Mouse (Mus musculus): ENCODE measurements around the gene Necap2. TPM values are rescaled to one million over a fixed set of nuclear protein-coding genes. Genes with fewer than 3 reads are reported as not detected.

The Necap2 gene
- 10 to 100 TPM; 36.8 to 37.8 TPM for total RNA-seq (2021)
- long read RNA-seq, experiment 1, transcript Necap2-201 (8 exons, 1,906 nt) = major isoform, 67 of 77 reads
- long read RNA-seq, experiment 1, partial matches to known transcripts = 1 of 77 reads
- long read RNA-seq, experiment 1, other reads (novel, unspliced or antisense) = 9 of 77 reads
- long read RNA-seq, experiment 2, transcript Necap2-201 (8 exons, 1,906 nt) = major isoform, 84 of 104 reads
- long read RNA-seq, experiment 2, partial matches to known transcripts = 8 of 104 reads
- long read RNA-seq, experiment 2, other reads (novel, unspliced or antisense) = 12 of 104 reads

DNA sequence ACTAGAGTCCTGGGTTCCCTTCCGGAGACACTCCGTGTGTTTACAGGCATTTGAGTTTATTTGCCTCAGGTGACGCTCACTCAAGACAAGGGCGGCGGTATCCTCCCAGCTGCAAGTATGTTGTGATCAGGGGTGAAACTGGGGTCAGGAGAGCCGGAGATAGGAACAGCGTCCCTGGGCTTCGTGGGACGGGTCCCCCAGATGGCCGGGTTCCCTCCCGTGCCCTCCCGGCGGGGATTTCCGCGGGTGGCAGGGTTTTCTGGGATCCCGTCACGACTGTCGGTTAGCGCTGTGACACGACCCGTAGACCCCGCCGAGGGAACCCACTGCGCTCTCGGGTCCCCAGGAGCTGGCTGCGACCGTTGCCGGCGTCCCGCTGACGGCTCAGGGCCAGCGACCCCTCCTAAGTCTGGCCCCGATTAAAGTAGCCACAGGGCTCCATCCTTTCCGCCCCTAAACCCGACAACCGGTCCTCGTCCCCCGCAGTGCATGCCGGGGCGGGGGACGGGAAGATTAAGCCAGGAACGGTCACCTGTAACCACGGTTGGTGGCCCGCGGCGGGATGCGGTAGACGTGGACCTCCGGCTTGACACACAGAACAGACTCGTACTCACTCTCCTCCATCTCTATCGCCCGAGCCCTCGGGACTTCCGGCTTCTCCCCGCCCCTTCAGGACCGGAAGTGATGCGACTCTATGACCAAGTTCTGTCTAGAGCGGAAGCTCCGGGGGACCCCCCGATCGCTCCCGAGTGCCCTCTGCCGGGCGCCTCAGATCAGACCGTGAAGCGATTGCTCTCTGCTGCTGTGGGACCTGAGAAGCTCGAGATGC lies at the start of gene Necap2:
Necap2 (minus strand) TSS at position 677 of the 829 bp plus-strand sequence.
- peak; percentile 92 to 94 for DNase-seq (ENCODE audit: low spot score in 2 of 2)

DNA sequence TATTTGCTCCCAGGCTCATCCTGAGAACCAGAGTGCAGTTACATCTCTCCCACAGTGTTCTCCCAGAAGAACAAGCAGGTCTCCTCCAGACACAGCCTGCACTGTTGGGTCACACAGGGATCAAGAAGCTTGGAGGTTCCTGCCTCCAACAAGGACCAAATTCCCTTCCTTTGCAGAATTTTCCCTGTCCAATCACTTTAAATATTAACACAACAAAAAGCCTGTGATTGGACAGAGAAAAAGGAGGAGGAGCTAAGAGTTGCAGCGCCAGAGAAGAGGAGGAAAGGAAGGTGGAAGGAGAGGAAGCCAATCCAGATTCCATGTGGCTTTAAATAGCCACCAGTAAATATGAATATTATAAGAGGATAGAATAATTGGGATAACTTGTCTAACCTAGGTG lies 44.9 kb upstream of the Necap2 start:
- DNase-seq (ENCODE audit: low spot score in 2 of 2) = no peak

GRCm38 (mm10) chr4:141122663-141123062 lies 44.5 kb upstream of the Necap2 start:
- DNase-seq (ENCODE audit: low spot score in 2 of 2) = no peak

DNA sequence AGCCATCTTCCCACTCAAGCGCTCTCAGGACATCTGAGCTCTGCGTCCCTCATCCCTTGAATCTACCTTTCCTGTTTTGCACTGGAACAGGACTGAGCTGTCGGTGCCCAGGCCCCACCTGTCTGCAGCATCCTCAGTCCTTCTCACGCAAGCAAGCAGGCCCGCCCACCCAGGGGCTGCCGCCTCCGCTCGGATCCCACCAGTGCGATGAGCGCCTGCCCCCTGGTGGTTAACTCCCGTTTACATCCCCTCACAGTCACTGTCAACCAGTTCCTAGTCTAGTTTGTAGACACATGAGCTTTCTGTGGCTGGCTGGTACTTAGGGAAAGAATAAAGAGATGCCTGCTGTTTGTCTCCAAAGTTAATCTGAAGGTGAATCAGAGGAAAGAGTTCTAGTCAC lies 42.5 kb upstream of the Necap2 start:
- peak; percentile 46 to 60 for DNase-seq (ENCODE audit: low spot score in 2 of 2)

- DNase-seq (ENCODE audit: low spot score in 2 of 2) = no peak
Measured at GRCm38 (mm10) chr4:141118691-141119090, 40.5 kb upstream of the Necap2 start.

DNA sequence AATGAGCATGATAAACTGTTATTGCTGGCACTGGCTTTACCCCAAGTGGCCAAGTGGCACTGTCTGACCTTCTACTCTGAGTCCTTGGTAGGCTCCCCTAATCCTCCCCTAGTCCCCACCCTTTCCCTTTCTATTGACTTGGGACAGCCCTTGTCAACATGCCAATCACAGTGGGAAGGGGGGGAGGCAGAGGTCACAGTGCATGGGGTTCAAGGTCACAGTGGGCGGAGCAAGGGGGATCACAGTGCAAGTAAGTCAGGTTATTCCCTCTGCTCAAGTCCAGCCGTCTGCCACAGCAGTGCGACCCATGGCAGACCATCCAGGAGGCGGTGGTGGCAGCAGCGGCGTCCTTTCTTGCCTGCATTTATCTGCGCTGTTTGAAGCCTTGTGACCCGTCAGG lies 37.2 kb upstream of the Necap2 start:
- no peak for DNase-seq (ENCODE audit: low spot score in 2 of 2)

- DNase-seq (ENCODE audit: low spot score in 2 of 2) = peak in 1 of 2 experiments; percentile 49
Measured at GRCm38 (mm10) chr4:141114521-141114981, 36.4 kb upstream of the Necap2 start.

DNA sequence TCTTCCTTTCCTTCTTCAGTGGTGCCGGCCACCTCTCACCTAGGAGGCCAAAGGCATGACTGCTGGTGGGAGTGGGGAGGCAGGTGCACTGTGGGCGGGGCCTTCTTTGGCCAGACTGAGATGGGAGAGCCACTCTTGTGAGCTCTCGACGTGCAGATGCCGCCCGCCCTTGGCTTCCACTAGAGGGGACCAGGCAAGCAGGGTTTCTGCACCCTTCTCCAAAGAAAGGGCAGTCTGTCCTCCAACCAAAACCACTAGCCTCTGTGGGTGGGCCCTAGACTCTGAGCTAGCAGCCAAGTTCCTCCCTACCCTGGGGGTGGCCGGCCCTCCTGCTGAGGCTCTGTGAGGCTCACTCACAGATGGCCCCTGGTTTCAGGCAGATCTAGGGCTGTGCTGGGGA lies 35.7 kb upstream of the Necap2 start:
- peak in 1 of 2 experiments; percentile 37 for DNase-seq (ENCODE audit: low spot score in 2 of 2)

DNA sequence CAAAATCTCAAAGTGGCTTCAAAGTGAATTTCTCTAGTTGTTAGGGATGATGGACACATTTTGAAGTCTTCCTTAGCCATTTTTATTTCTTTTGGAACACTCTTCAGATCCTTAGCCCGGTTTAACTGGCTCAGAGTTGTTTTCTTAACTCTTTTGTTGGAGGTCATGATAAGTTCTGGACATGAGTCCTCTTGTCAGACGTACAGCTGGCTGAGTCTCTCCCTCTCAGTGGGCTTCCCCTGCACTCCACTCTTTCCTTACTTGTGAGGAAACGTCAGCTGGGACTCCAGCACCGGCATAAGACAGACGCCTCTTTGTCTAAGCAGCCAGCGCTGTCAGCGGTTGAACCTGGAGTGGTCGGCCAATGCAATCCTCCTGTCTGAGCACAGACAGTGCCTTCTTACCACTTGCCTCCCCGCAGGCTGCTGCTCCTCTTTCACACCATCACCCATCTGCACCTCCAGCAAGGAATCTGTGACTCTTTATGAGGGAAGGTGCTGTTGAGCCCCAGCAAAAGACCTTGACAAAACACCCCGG lies 30.1 kb upstream of the Necap2 start:
- no peak for DNase-seq (ENCODE audit: low spot score in 2 of 2)

DNA sequence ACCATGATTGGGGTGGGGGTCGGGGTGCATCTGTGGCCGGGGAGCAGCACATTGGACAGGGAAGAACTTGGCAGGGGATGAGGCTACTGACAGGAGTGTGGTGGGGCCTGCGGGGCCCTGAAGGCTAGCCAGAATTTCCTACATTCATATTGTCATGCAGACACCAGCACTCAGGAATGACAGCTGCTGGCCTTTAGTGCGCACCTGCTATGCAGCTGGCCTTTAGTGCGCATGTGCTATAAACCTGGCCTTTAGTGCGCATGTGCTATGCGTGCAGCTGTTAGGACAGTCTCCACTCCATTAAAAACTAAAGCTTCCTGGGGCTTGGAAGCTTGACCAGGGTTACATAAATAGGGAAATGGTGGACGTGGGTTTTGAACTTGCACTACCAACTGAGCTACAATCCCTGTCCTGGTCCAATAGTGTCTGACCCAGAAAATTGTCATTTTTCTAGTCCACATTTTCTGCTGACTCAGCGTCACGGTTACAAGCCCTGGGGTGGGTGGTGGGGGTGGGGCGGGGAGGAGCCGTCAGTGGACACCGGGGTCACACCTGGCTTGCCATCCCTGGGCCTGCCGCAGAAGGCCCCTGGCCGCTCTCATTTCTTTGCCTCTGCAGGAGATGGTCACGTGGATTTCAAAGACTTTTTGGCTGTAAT lies 28.5 kb upstream of the Necap2 start:
- peak in 1 of 2 experiments; percentile 42 for DNase-seq (ENCODE audit: low spot score in 2 of 2)

- DNase-seq (ENCODE audit: low spot score in 2 of 2) = no peak
Measured at GRCm38 (mm10) chr4:141101855-141102254, 23.7 kb upstream of the Necap2 start.

DNA sequence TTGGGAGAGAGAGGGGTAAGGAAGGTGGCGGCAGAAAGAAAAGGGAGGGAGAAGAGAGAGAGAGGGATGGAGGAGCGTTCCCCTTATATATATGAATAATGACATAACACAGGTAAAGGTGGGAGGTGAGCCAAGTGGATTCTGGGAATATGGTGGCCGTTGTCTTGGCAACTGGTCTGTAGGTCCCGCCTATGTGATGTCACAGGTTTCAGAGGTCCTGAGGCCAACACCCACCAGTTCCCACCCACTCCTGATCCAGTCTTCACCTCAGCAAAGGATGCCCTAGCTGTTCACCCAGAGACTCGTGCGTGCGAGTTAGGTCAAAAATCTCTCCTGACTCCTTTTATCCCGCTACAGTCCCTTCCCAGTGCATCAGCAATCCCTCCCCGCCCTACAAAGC lies 23.1 kb upstream of the Necap2 start:
- no peak for DNase-seq (ENCODE audit: low spot score in 2 of 2)

DNA sequence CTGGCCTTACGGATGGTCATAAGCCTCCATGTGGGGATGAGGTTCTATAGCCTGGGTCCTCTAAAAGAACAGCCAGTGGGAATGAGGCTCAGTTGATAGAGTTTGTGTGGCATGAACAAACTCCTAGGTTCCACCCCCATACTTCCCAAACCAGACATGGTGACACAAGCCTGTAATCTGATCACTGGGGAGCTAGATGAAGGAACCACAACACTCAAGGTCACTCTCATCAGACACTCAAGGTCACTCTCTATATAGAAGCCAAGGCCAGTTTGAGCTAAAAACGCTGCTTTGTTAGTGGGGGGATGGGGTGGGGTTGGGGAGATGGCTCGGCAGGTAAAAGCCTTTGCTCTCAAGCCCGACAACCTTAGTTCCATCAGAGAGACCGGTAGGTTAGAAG lies 21.8 kb upstream of the Necap2 start:
- DNase-seq (ENCODE audit: low spot score in 2 of 2) = no peak

GRCm38 (mm10) chr4:141098935-141099334 lies 20.8 kb upstream of the Necap2 start:
- DNase-seq (ENCODE audit: low spot score in 2 of 2) = no peak

DNA sequence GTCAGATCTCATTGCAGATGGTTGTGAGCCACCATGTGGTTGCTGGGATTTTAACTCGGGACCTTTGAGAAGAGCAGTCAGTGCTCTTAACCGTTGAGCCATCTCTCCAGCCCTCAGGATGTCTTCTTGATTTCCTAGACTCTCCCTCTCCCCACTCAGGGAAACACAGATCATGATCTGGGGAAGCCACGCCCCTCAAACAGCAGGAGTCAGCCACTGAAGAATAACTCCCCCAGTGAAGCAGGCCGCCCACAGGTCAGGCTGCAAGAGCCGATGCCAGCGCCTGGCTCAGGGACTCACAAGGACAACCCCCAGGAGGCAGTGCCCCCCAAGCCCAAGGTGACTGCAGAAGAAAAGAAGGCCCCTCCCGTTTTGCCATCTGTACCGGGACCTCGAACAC lies 18.6 kb upstream of the Necap2 start:
- DNase-seq (ENCODE audit: low spot score in 2 of 2) = no peak

DNA sequence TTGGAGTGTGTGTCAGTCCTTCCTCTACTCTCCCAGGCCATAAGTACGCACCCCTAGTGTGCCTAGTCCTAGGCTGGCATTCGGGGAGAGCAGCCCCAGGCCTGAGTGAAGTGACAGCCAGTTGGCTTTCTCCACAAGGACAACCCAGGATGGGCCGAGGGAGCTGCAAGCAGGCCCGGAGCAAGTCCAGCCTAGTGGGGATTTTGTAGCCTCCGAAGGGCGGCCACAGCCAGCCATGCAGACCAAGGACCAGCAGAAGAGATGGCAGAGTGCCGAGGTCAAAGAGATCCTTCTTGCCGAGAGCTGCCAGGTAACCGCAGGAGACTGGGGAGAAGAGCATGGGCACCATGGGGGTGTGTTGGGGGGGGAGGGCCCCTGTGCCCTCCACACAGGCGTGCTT lies 16.9 kb upstream of the Necap2 start:
- DNase-seq (ENCODE audit: low spot score in 2 of 2) = no peak

- no peak for DNase-seq (ENCODE audit: low spot score in 2 of 2)
Measured at GRCm38 (mm10) chr4:141088714-141089113, 10.6 kb upstream of the Necap2 start.

DNA sequence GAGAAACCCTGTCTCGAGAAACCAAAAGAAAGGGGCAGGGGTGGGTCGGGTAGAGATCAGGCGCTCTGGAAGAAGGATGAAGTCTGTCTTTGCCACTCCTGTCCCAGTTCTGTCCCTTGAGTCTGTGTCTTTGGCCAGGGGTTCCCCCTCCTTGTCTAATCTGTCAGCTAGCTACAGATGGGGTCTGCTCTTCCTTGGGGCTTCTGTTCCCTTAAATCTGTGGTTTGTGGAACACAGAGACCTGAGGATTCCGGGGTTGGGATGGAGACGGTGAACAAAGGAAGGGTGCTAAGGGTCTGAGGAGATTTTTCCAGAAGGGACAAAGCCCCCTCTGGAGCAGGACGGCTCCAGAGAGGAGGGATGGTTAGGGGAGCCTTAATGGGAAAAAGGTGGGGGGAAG lies 9.9 kb upstream of the Necap2 start, which contains the start of gene Spata21:
Spata21 (plus strand) TSS at position 301 of the 400 bp plus-strand sequence.
- DNase-seq (ENCODE audit: low spot score in 2 of 2) = no peak

- no peak for DNase-seq (ENCODE audit: low spot score in 2 of 2)
Measured at GRCm38 (mm10) chr4:141086862-141087261, 8.7 kb upstream of the Necap2 start.

GRCm38 (mm10) chr4:141078510-141079137 lies 467 bp upstream of the Necap2 start:
- DNase-seq (ENCODE audit: low spot score in 2 of 2) = no peak

Data from gastrocnemius, postnatal 4 days (tissue).